Comparison of ENCODE assay signal across 15 mouse cellular contexts in the genomic region with DNA sequence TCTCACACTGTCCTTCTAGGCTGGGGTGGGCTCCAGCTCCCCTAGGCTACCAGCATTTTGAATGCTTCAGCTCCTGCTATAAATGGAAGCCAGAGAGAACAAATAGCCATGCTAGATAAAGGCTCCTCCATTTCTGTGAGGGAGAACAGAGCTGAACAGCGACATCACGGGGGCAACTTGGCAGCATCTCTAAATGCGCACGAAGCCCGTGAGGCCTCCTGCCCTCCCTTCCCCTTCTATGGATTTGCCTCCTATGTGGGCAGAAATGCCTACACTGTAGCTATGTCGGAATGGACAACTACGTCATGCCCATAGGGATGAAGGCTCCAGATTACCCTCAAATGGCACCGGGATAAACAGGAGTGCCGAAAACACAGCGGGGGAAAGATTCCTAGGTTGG.
DNase-seq lines count a peak whose midpoint lies in the region; ATAC-seq and TF ChIP-seq lines count a peak whose summit lies in the region.
"Had no signal": no experiment of that assay in that cellular context is flagged by ENCODE, and none has a peak within 500 bp of the region (broad histone marks: within the 10 kb centered on the region; RNA-seq: fewer than 3 reads in every experiment).

No protein-coding gene starts in this region.

- no peaks in the 10 kb centered on the region for H3K27me3 ChIP-seq in hindbrain, embryonic 13.5 days
- no peaks in the 10 kb centered on the region for H3K27me3 ChIP-seq in hindbrain, embryonic 14.5 days (ENCODE audit: control insufficient read depth, insufficient read depth, low read length)
- no peaks in the 10 kb centered on the region for H3K27me3 ChIP-seq in heart, embryonic 15.5 days
- no peaks in the 10 kb centered on the region for H3K27me3 ChIP-seq in neural tube, embryonic 15.5 days (replicated peaks)

- H3K9ac ChIP-seq in hindbrain, embryonic 13.5 days = peak overlapping the region; percentile 30; the same call in 1 of the 2 replicates
- H3K9ac ChIP-seq in hindbrain, embryonic 14.5 days = no peak overlapping the region
- H3K9ac ChIP-seq in heart, embryonic 15.5 days = peak overlapping the region; percentile 11; the same call in 1 of the 2 replicates
- H3K9ac ChIP-seq in neural tube, embryonic 15.5 days (replicated peaks) = no peak overlapping the region
- H3K9ac ChIP-seq: liver, embryonic 14.5 days had no signal

- H3K4me2 ChIP-seq in hindbrain, embryonic 13.5 days = no peak overlapping the region
- H3K4me2 ChIP-seq in hindbrain, embryonic 14.5 days (replicated peaks) = no peak overlapping the region
- H3K4me2 ChIP-seq in heart, embryonic 15.5 days = no peak overlapping the region
- H3K4me2 ChIP-seq in neural tube, embryonic 15.5 days = no peak overlapping the region

- H3K4me3 ChIP-seq in hindbrain, embryonic 13.5 days = no peak overlapping the region
- H3K4me3 ChIP-seq in hindbrain, embryonic 14.5 days (replicated peaks; ENCODE audit: low read length) = no peak overlapping the region
- no peak overlapping the region for H3K4me3 ChIP-seq in cortical plate, adult 2 months (ENCODE audit: insufficient read depth, low read length)
- no peak overlapping the region for H3K4me3 ChIP-seq in heart, embryonic 15.5 days
- H3K4me3 ChIP-seq in neural tube, embryonic 15.5 days (replicated peaks) = no peak overlapping the region
- H3K4me3 ChIP-seq: myocyte had no signal

- ATAC-seq in hindbrain, embryonic 13.5 days (ENCODE audit: low FRiP score) = no peak
- no peak for ATAC-seq in hindbrain, embryonic 14.5 days (ENCODE audit: low FRiP score)
- ATAC-seq in heart, embryonic 15.5 days (replicated peaks; ENCODE audit: insufficient number of reproducible peaks, insufficient read depth, low FRiP score, low read depth) = no peak; the same call in 1 of the 2 replicates
- no peak for ATAC-seq in neural tube, embryonic 15.5 days (ENCODE audit: low FRiP score)
- ATAC-seq in granulocyte monocyte progenitor cell, adult 5-6 weeks (replicated peaks; ENCODE audit: poor library complexity, severe bottlenecking) = no peak

- no peaks in the 10 kb centered on the region for H3K9me3 ChIP-seq in hindbrain, embryonic 13.5 days
- H3K9me3 ChIP-seq in hindbrain, embryonic 14.5 days (ENCODE audit: control insufficient read depth, low read length) = no peaks in the 10 kb centered on the region
- H3K9me3 ChIP-seq in heart, embryonic 15.5 days (replicated peaks) = no peaks in the 10 kb centered on the region
- no peaks in the 10 kb centered on the region for H3K9me3 ChIP-seq in neural tube, embryonic 15.5 days (replicated peaks)

- DNase-seq in hindbrain, embryonic 14.5 days (ENCODE audit: low spot score) = no peak
- no peak for DNase-seq in adrenal gland, postnatal 4 days (ENCODE audit: low spot score in 2 of 2)
- DNase-seq: adrenal gland, postnatal 10 days; cerebellum, postnatal 36 days; kidney, postnatal 4 days; lung, postnatal 36 days; retina, postnatal 1 day; thymus, postnatal 4 days had no signal

- H3K4me1 ChIP-seq in hindbrain, embryonic 13.5 days (replicated peaks) = peaks cover 43% of the 10 kb centered on the region
- peaks cover 4% of the 10 kb centered on the region; the same call in 1 of the 2 replicates for H3K4me1 ChIP-seq in hindbrain, embryonic 14.5 days (replicated peaks; ENCODE audit: control insufficient read depth, insufficient read depth, low read length)
- H3K4me1 ChIP-seq in cortical plate, adult 2 months (ENCODE audit: control insufficient read depth, insufficient read depth, low read length) = peaks cover 18% of the 10 kb centered on the region
- peaks cover 51% of the 10 kb centered on the region for H3K4me1 ChIP-seq in heart, embryonic 15.5 days (replicated peaks)
- peaks cover 42% of the 10 kb centered on the region for H3K4me1 ChIP-seq in neural tube, embryonic 15.5 days

- no peak for TF ChIP-seq POLR2A in cortical plate, adult 2 months (IDR thresholded peaks at IDR 0.05; ENCODE audit: extremely low read depth, insufficient read depth, low read length)

- peaks cover 78% of the 10 kb centered on the region for H3K36me3 ChIP-seq in hindbrain, embryonic 13.5 days
- H3K36me3 ChIP-seq in hindbrain, embryonic 14.5 days (replicated peaks; ENCODE audit: control insufficient read depth, insufficient read depth) = peaks cover 96% of the 10 kb centered on the region
- peaks cover 41% of the 10 kb centered on the region for H3K36me3 ChIP-seq in heart, embryonic 15.5 days
- peaks cover 53% of the 10 kb centered on the region for H3K36me3 ChIP-seq in neural tube, embryonic 15.5 days

- WGBS in hindbrain, embryonic 13.5 days = 85% methylated on average over 10 of the region's 10 CpGs
- 85% methylated on average over 10 of the region's 10 CpGs for WGBS in hindbrain, embryonic 14.5 days
- WGBS in heart, embryonic 15.5 days = 61% methylated on average over 10 of the region's 10 CpGs
- 80% methylated on average over 10 of the region's 10 CpGs for WGBS in neural tube, embryonic 15.5 days

- TF ChIP-seq CTCF in cortical plate, adult 2 months (IDR thresholded peaks at IDR 0.05; ENCODE audit: extremely low read depth, insufficient read depth, low read length) = no peak

- 0 out of 2 replicates have a peak overlapping the region, but pooled peaks have one; percentile 77 for H3K27ac ChIP-seq in hindbrain, embryonic 13.5 days
- H3K27ac ChIP-seq in hindbrain, embryonic 14.5 days = no peak overlapping the region
- peak overlapping the region; percentile 22; the same call in 1 of the 2 replicates for H3K27ac ChIP-seq in cortical plate, adult 2 months (ENCODE audit: insufficient read depth, low read length)
- peak overlapping the region; percentile 84 for H3K27ac ChIP-seq in heart, embryonic 15.5 days
- peak overlapping the region; percentile 58; the same call in 1 of the 2 replicates for H3K27ac ChIP-seq in neural tube, embryonic 15.5 days (replicated peaks)
- H3K27ac ChIP-seq: liver, embryonic 14.5 days had no signal

Comparison
In these comparisons a context has a peak if more than half of its experiments do, and no peak if none do; other contexts are left out.
1. H3K9ac ChIP-seq: peak in hindbrain, embryonic 13.5 days (single experiment) and heart, embryonic 15.5 days (single experiment); none in hindbrain, embryonic 14.5 days (single experiment) and neural tube, embryonic 15.5 days (single experiment).